Comparison of ENCODE assay signal across 9 mouse cellular contexts in genomic region chr3:130689630-130690029, GRCm38 (mm10). TPM values are rescaled to one million over a fixed set of nuclear protein-coding genes. Genes with fewer than 3 reads are reported as not detected.
DNase-seq lines count a peak whose midpoint lies in the region; ATAC-seq and TF ChIP-seq lines count a peak whose summit lies in the region.
"Had no signal": no experiment of that assay in that cellular context is flagged by ENCODE, and none has a peak within 500 bp of the region (broad histone marks: within the 10 kb centered on the region; RNA-seq: fewer than 3 reads in every experiment).

No protein-coding gene starts in this region.

- no peak for TF ChIP-seq POLR2A in thymus, adult 2 months (IDR thresholded peaks at IDR 0.05; ENCODE audit: control insufficient read depth, extremely low read depth, insufficient read depth, low read length, poor library complexity)
- no peak for TF ChIP-seq POLR2A in cortical plate, adult 2 months (IDR thresholded peaks at IDR 0.05; ENCODE audit: extremely low read depth, insufficient read depth, low read length)

- H3K27ac ChIP-seq in thymus, adult 2 months (ENCODE audit: control insufficient read depth, insufficient read depth, low read length): no peak overlapping the region
- H3K27ac ChIP-seq in cortical plate, adult 2 months (ENCODE audit: insufficient read depth, low read length): no peak overlapping the region
- no peak overlapping the region for H3K27ac ChIP-seq in liver, embryonic 11.5 days (ENCODE audit: low read depth, low read length)
- H3K27ac ChIP-seq in stomach, embryonic 16.5 days (ENCODE audit: low read length): no peak overlapping the region
- H3K27ac ChIP-seq: stomach, embryonic 15.5 days had no signal

- H3K9me3 ChIP-seq in liver, embryonic 11.5 days (ENCODE audit: control insufficient read depth, low read length): no peaks in the 10 kb centered on the region
- H3K9me3 ChIP-seq in stomach, embryonic 16.5 days (replicated peaks; ENCODE audit: control insufficient read depth, low read length): no peaks in the 10 kb centered on the region
- H3K9me3 ChIP-seq: stomach, embryonic 15.5 days had no signal

- no peaks in the 10 kb centered on the region for H3K27me3 ChIP-seq in thymus, adult 2 months (ENCODE audit: control insufficient read depth, insufficient read depth, low read length)
- H3K27me3 ChIP-seq in liver, embryonic 11.5 days (replicated peaks; ENCODE audit: control insufficient read depth, insufficient read depth, low read length): no peaks in the 10 kb centered on the region
- no peaks in the 10 kb centered on the region for H3K27me3 ChIP-seq in stomach, embryonic 16.5 days (ENCODE audit: control insufficient read depth, insufficient read depth, low read length)
- H3K27me3 ChIP-seq: stomach, embryonic 15.5 days had no signal

- H3K9ac ChIP-seq in liver, embryonic 11.5 days (ENCODE audit: low read depth, low read length): no peak overlapping the region
- H3K9ac ChIP-seq in stomach, embryonic 16.5 days (ENCODE audit: low read length): no peak overlapping the region
- H3K9ac ChIP-seq: stomach, embryonic 15.5 days had no signal

- 43% methylated on average over 12 of the region's 12 CpGs for WGBS in thymus, adult 2 months
- 24% methylated on average over 12 of the region's 12 CpGs for WGBS in liver, embryonic 11.5 days
- 12% methylated on average over 12 of the region's 12 CpGs for WGBS in stomach, embryonic 16.5 days

- no peak overlapping the region for H3K4me2 ChIP-seq in liver, embryonic 11.5 days
- no peak overlapping the region for H3K4me2 ChIP-seq in stomach, embryonic 16.5 days (ENCODE audit: low read depth, low read length)
- H3K4me2 ChIP-seq: stomach, embryonic 15.5 days had no signal

- no peak for TF ChIP-seq CTCF in thymus, adult 2 months (IDR thresholded peaks at IDR 0.05; ENCODE audit: borderline replicate concordance, control insufficient read depth, extremely low read depth, insufficient read depth, low read length, poor library complexity)
- TF ChIP-seq CTCF in cortical plate, adult 2 months (IDR thresholded peaks at IDR 0.05; ENCODE audit: extremely low read depth, insufficient read depth, low read length): peak; percentile 76

- ATAC-seq in liver, embryonic 11.5 days (replicated peaks; ENCODE audit: low FRiP score): no peak
- ATAC-seq in stomach, embryonic 16.5 days (ENCODE audit: insufficient read depth, low FRiP score): peak; percentile 59; the same call in 1 of the 2 replicates

- H3K4me3 ChIP-seq in thymus, adult 2 months (ENCODE audit: control insufficient read depth, insufficient read depth, low read length): no peak overlapping the region
- H3K4me3 ChIP-seq in cortical plate, adult 2 months (ENCODE audit: insufficient read depth, low read length): no peak overlapping the region
- no peak overlapping the region for H3K4me3 ChIP-seq in liver, embryonic 11.5 days (ENCODE audit: low read depth, low read length)
- H3K4me3 ChIP-seq in stomach, embryonic 16.5 days (replicated peaks; ENCODE audit: low read length): no peak overlapping the region
- H3K4me3 ChIP-seq: stomach, embryonic 15.5 days had no signal

- H3K4me1 ChIP-seq in thymus, adult 2 months (replicated peaks; ENCODE audit: control insufficient read depth, insufficient read depth, low read length): peaks cover 7% of the 10 kb centered on the region
- no peaks in the 10 kb centered on the region for H3K4me1 ChIP-seq in cortical plate, adult 2 months (ENCODE audit: control insufficient read depth, insufficient read depth, low read length)
- peaks cover 6% of the 10 kb centered on the region for H3K4me1 ChIP-seq in liver, embryonic 11.5 days (replicated peaks; ENCODE audit: control insufficient read depth, insufficient read depth, low read length)
- H3K4me1 ChIP-seq in stomach, embryonic 16.5 days (ENCODE audit: control insufficient read depth, insufficient read depth, low read length): peaks cover 9% of the 10 kb centered on the region

- intact Hi-C loops in gastrocnemius, postnatal 36 days (cut with DNase I): loop anchor here (2.0 kb wide), 1 partner anchor 591 kb away; no protein-coding TSS in a partner anchor

- DNase-seq in thymus, adult 2 months: peak; percentile 44
- no peak for DNase-seq in thymus, adult 18-20 months
- peak; percentile 34 to 64 for DNase-seq in gastrocnemius, postnatal 36 days
- DNase-seq in kidney, postnatal 10 days: peak; percentile 92
- peak; percentile 59 for DNase-seq in liver, embryonic 11.5 days (ENCODE audit: low spot score)
- DNase-seq in neural tube, embryonic 10.5 days (ENCODE audit: extremely low spot score, low spot score): peak; percentile 82

- no peaks in the 10 kb centered on the region for H3K36me3 ChIP-seq in thymus, adult 2 months (ENCODE audit: control insufficient read depth, insufficient read depth, low read length)
- H3K36me3 ChIP-seq in liver, embryonic 11.5 days (ENCODE audit: control insufficient read depth, insufficient read depth, low read length): peaks cover 2% of the 10 kb centered on the region; the same call in 1 of the 2 replicates
- no peaks in the 10 kb centered on the region for H3K36me3 ChIP-seq in stomach, embryonic 16.5 days (ENCODE audit: control insufficient read depth, insufficient read depth, low read length)
- H3K36me3 ChIP-seq: stomach, embryonic 15.5 days had no signal

RNA-seq across cellular contexts. Expression of gene Ostc, which starts 19.6 kb away (rescaled TPM):
- 61.8 and 69.1 TPM in 2 replicates for polyA plus RNA-seq in thymus, adult 2 months (2012; rRNA removed)
- 62.8 and 66.3 TPM in 2 replicates for polyA plus RNA-seq in cortical plate, adult 2 months (2012; rRNA removed)
- total RNA-seq in gastrocnemius, postnatal 36 days (2021): 10 to 100 TPM; 28.9 to 33.4 TPM
- polyA plus RNA-seq in liver, embryonic 11.5 days (2014; fragmentation: Nextera tagmentation; extraction: Ambion mirVana): 314 and 321 TPM in 2 replicates
- polyA plus RNA-seq in stomach, embryonic 16.5 days (2015; fragmentation: Nextera tagmentation; extraction: Ambion mirVana): 396 and 400 TPM in 2 replicates

RNA-seq across cellular contexts. Expression of gene Rpl34, which starts 40.6 kb away (rescaled TPM):
- polyA plus RNA-seq in thymus, adult 2 months (2012; rRNA removed): 1,694 and 2,577 TPM in 2 replicates
- 983 and 997 TPM in 2 replicates for polyA plus RNA-seq in cortical plate, adult 2 months (2012; rRNA removed)
- 100 to 1,000 TPM; 274 to 330 TPM for total RNA-seq in gastrocnemius, postnatal 36 days (2021)
- polyA plus RNA-seq in liver, embryonic 11.5 days (2014; fragmentation: Nextera tagmentation; extraction: Ambion mirVana): 1,055 and 1,138 TPM in 2 replicates
- 698 and 808 TPM in 2 replicates for polyA plus RNA-seq in stomach, embryonic 16.5 days (2015; fragmentation: Nextera tagmentation; extraction: Ambion mirVana)

Comparison
In these comparisons a context has a peak if more than half of its experiments do, and no peak if none do; other contexts are left out.
1. DNase-seq: peak in thymus, adult 2 months (single experiment), gastrocnemius, postnatal 36 days (2 of 2), kidney, postnatal 10 days (single experiment), liver, embryonic 11.5 days (single experiment) and neural tube, embryonic 10.5 days (single experiment); none in thymus, adult 18-20 months (0 of 2).